Mouse (Mus musculus) layer of hippocampus, postnatal 14 days (tissue): ENCODE results near the gene Rcvrn. TPM values are rescaled to one million over a fixed set of nuclear protein-coding genes. Genes with fewer than 3 reads are reported as not detected.

ENCODE experiments used
- DNase-seq, 2 experiments: peaks; one replicate each; pipeline ENCODE4 v3.0.0; 2021 to 2022; ENCODE audit warnings: low spot score in 2 of 2, mixed read lengths in 1 of 2
- total RNA-seq, 2 experiments: library from RNA; stranded (reverse); gene quantifications; 2 replicates each; pipeline ENCODE4 v1.2.3; 2021

Rcvrn gene
- total RNA-seq, 2 experiments from 2014 or later, result 1.7 to 2.4 TPM

GRCm38 (mm10) chr11:67668460-67669007 lies 26.6 kb upstream of the Rcvrn start:
- no peak for DNase-seq

- no peak for DNase-seq
Observed at GRCm38 (mm10) chr11:67670031-67670430, 25.1 kb upstream of the Rcvrn start.

- no peak for DNase-seq
Observed at GRCm38 (mm10) chr11:67672140-67672539, 23.0 kb upstream of the Rcvrn start.

- DNase-seq, result peak; percentile 55 to 88
Observed at GRCm38 (mm10) chr11:67675562-67676540, 19.3 kb upstream of the Rcvrn start.

- DNase-seq, result no peak
Observed at GRCm38 (mm10) chr11:67679300-67679699, 15.8 kb upstream of the Rcvrn start.

GRCm38 (mm10) chr11:67679930-67680329 lies 15.2 kb upstream of the Rcvrn start:
- DNase-seq, result no peak

- DNase-seq, result no peak
Observed at GRCm38 (mm10) chr11:67681871-67682270, 13.3 kb upstream of the Rcvrn start.

- no peak for DNase-seq
Observed at GRCm38 (mm10) chr11:67686109-67686508, 9.0 kb upstream of the Rcvrn start.

GRCm38 (mm10) chr11:67712976-67713375 lies 17.9 kb downstream of the Rcvrn start:
- peak in 1 of 2 experiments; percentile 40 for DNase-seq

- no peak for DNase-seq
Observed at GRCm38 (mm10) chr11:67715382-67715781, 20.3 kb downstream of the Rcvrn start.

- no peak for DNase-seq
Observed at GRCm38 (mm10) chr11:67721485-67721884, 26.4 kb downstream of the Rcvrn start.

- DNase-seq, result no peak
Observed at GRCm38 (mm10) chr11:67722399-67723156, 27.5 kb downstream of the Rcvrn start.

GRCm38 (mm10) chr11:67723231-67724013 lies 28.3 kb downstream of the Rcvrn start:
- DNase-seq, result no peak

GRCm38 (mm10) chr11:67727095-67727494 lies 32.0 kb downstream of the Rcvrn start:
- no peak for DNase-seq

GRCm38 (mm10) chr11:67728726-67729125 lies 33.6 kb downstream of the Rcvrn start:
- DNase-seq, result no peak

- DNase-seq, result no peak
Observed at GRCm38 (mm10) chr11:67731056-67731455, 35.9 kb downstream of the Rcvrn start.

- no peak for DNase-seq
Observed at GRCm38 (mm10) chr11:67733726-67734125, 38.6 kb downstream of the Rcvrn start.

GRCm38 (mm10) chr11:67734597-67734996 lies 39.5 kb downstream of the Rcvrn start:
- DNase-seq, result no peak

- DNase-seq, result no peak
Observed at GRCm38 (mm10) chr11:67738345-67738744, 43.2 kb downstream of the Rcvrn start.

- no peak for DNase-seq
Observed at GRCm38 (mm10) chr11:67738846-67739490, 43.8 kb downstream of the Rcvrn start.
